Mouse (Mus musculus) ES-Bruce4 (cell line): ENCODE measurements around the gene Car7. TPM values are rescaled to one million over a fixed set of nuclear protein-coding genes. Genes with fewer than 3 reads are reported as not detected.

Experiments
- H3K27ac ChIP-seq: 2 replicates; pipeline ENCODE4 v1.5.1; 2012; ENCODE audit warnings: low read length, inconsistent platforms; ENCODE audit not compliant: insufficient read depth
- H3K27me3 ChIP-seq: 2 replicates; pipeline ENCODE4 v1.6.1; 2012; ENCODE audit warnings: mild to moderate bottlenecking, low read length, inconsistent platforms; ENCODE audit not compliant: control insufficient read depth, poor library complexity, insufficient read depth, severe bottlenecking
- H3K36me3 ChIP-seq: 2 replicates; pipeline ENCODE4 v1.6.1; 2012; ENCODE audit warnings: inconsistent platforms, mild to moderate bottlenecking, low read length, moderate library complexity; ENCODE audit not compliant: control insufficient read depth, poor library complexity, insufficient read depth, severe bottlenecking
- H3K4me1 ChIP-seq: one replicate; pipeline ENCODE4 v1.8.1; 2011; ENCODE audit warnings: low read length; ENCODE audit not compliant: control insufficient read depth, insufficient read depth
- H3K4me3 ChIP-seq: 2 replicates; pipeline ENCODE4 v1.5.1; 2011; ENCODE audit warnings: low read depth, mild to moderate bottlenecking, low read length
- H3K9ac ChIP-seq: 2 replicates; pipeline ENCODE4 v1.6.1; 2012; ENCODE audit warnings: low read depth, mild to moderate bottlenecking, inconsistent platforms; ENCODE audit not compliant: poor library complexity, severe bottlenecking
- H3K9me3 ChIP-seq: replicated peaks from 2 replicates; pipeline ENCODE4 v1.6.1; 2012; ENCODE audit warnings: mild to moderate bottlenecking, low read length, inconsistent platforms; ENCODE audit not compliant: control insufficient read depth, poor library complexity, insufficient read depth, severe bottlenecking
- CTCF ChIP-seq: IDR thresholded peaks from one replicate; pipeline ENCODE4 v1.8.1; 2011; ENCODE audit warnings: low read depth, low read length
- EP300 ChIP-seq: IDR thresholded peaks from 2 replicates; pipeline ENCODE4 v1.6.1; 2011; ENCODE audit warnings: low read depth, low read length; ENCODE audit not compliant: insufficient read depth
- POLR2A ChIP-seq: IDR thresholded peaks from one replicate; pipeline ENCODE4 v1.8.1; 2011; ENCODE audit warnings: low read length; ENCODE audit not compliant: insufficient read depth
- polyA plus RNA-seq: library from polyadenylated mRNA; stranded (reverse); fragments of >200 nt; gene quantifications from 2 replicates; pipeline ENCODE4 v1.2.4, GENCODE M21; 2011; ENCODE audit warnings: low read depth; ENCODE audit not compliant: missing spikeins, insufficient read depth, insufficient read length

Car7 gene
- polyA plus RNA-seq, 1 experiment, result 1.4 TPM

DNA sequence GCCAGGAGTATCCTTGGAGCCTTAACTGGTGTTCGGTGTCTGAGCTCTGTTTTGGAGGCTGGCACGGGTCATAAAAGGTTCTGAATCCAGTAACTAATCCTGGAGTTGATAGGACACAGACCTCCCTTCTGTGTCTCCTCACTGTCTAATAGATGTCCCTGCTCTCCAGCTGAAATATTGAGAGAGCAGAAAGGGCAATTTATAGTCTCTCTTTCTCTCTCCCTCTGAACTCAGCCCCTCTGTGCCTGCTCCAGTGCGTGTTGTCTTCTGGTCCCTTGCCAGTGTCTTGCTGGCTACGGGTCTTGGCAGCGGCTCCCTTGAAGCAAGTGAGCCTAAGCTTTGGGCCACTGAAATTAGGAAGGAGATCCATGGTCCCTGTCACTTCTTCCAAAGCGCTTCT is 63.2 kb downstream of the Car7 start:
- Histone ChIP-seq H3K9ac (no peak overlapping the region), H3K27ac (no peak overlapping the region), H3K4me1 (no peaks in the 10 kb centered on the region), H3K9me3 (no peaks in the 10 kb centered on the region), H3K27me3 (no peaks in the 10 kb centered on the region), H3K36me3 (peaks cover 38% of the 10 kb centered on the region), H3K4me3 (no peak overlapping the region)
- TF ChIP-seq CTCF, result no peak
- no peak for TF ChIP-seq POLR2A
- TF ChIP-seq EP300, result no peak

DNA sequence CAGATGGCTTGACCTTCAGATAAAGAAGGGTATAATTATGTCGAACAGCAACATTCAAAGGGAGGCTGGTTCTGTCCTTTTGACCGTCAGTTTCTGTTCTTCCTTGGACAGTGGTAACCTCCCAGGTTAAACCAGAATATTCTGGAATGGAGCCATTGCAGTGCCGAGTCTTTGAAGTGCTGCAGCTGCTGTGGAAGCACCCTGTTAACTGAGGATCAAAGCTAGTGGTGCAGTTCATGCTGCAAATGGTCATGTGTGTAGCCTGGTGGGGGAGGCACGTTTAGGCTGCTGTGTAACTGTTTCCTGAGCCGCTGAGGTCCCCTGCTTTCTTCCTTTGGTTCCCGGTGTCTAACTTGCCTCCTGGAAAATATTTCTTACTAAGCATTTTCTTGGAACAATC is 64.0 kb downstream of the Car7 start:
- TF ChIP-seq CTCF, result no peak
- TF ChIP-seq POLR2A, result no peak
- TF ChIP-seq EP300, result no peak
- no peaks in the 10 kb centered on the region for H3K27me3 ChIP-seq
- H3K9me3 ChIP-seq, result no peaks in the 10 kb centered on the region
- no peaks in the 10 kb centered on the region for H3K4me1 ChIP-seq
- no peak overlapping the region for H3K4me3 ChIP-seq
- peaks cover 37% of the 10 kb centered on the region for H3K36me3 ChIP-seq
- no peak overlapping the region for H3K9ac ChIP-seq
- no peak overlapping the region for H3K27ac ChIP-seq

Other genes with a start within 250 kb of the Car7 start
- gene Cmtm2a, start 241.5 kb upstream of the Car7 start, polyA plus RNA-seq, result not detected in 2 replicates
- gene Gm45711, start 224.6 kb upstream of the Car7 start, polyA plus RNA-seq, result not detected in 2 replicates
- gene Cmtm1, start 224.5 kb upstream of the Car7 start, polyA plus RNA-seq, result not detected in 2 replicates
- gene Gm11020, start 213.1 kb upstream of the Car7 start, polyA plus RNA-seq, result not detected in 2 replicates
- not detected in 2 replicates for gene Cmtm2b, start 212.5 kb upstream of the Car7 start, polyA plus RNA-seq
- 20.3 and 22.2 TPM in 2 replicates for gene Cmtm3, start 195.3 kb upstream of the Car7 start, polyA plus RNA-seq
- 53.7 and 58.1 TPM in 2 replicates for gene Cmtm4, start 138.9 kb upstream of the Car7 start, polyA plus RNA-seq
- 43.2 and 54.9 TPM in 2 replicates for gene Dync1li2, start 91.6 kb upstream of the Car7 start, polyA plus RNA-seq
- gene Terb1, start 24.8 kb upstream of the Car7 start, polyA plus RNA-seq, result 1.1 and 1.5 TPM in 2 replicates
- gene Nae1, start 52 bp upstream of the Car7 start, polyA plus RNA-seq, result 114 and 125 TPM in 2 replicates
- 12.1 and 13.0 TPM in 2 replicates for gene Pdp2, start 56.8 kb downstream of the Car7 start, polyA plus RNA-seq
- not detected in 2 replicates for gene Cdh16, start 89.7 kb downstream of the Car7 start, polyA plus RNA-seq
- 1.4 and 1.9 TPM in 2 replicates for gene Rrad, start 96.6 kb downstream of the Car7 start, polyA plus RNA-seq
- gene Ciao2b, start 107.3 kb downstream of the Car7 start, polyA plus RNA-seq, result 63.4 and 71.3 TPM in 2 replicates
- gene Ces2a, start 199.3 kb downstream of the Car7 start, polyA plus RNA-seq, result not detected in 2 replicates